Mouse (Mus musculus) myocyte (in vitro differentiated cells): ENCODE measurements at regions not wholly inside any gene's neighbourhood (a gene's known extent, or its start where the extent isn't known, plus 50 kb on each side); places are given as distances from the start of the nearest gene placed in this dataset.

ENCODE experiments used
- H3K27me3 ChIP-seq: one replicate; pipeline ENCODE4 v1.6.1; 2011; ENCODE audit not compliant: control insufficient read depth, insufficient read depth, insufficient read length
- H3K36me3 ChIP-seq: one replicate; pipeline ENCODE4 v1.6.1; 2011; ENCODE audit not compliant: control insufficient read depth, insufficient read depth
- H3K4me2 ChIP-seq: one replicate; pipeline ENCODE4 v1.6.1; 2011; ENCODE audit warnings: low read depth, control low read depth
- H3K4me3 ChIP-seq: one replicate; pipeline ENCODE4 v1.5.1; 2011; ENCODE audit warnings: mild to moderate bottlenecking, control low read depth, moderate library complexity
- H3K79me2 ChIP-seq: one replicate; pipeline ENCODE4 v1.6.1; 2011; ENCODE audit not compliant: control insufficient read depth, insufficient read depth
- H3ac ChIP-seq: one replicate; pipeline ENCODE4 v1.6.1; 2011; ENCODE audit not compliant: control insufficient read depth, insufficient read length
- CEBPB ChIP-seq: IDR thresholded peaks from 2 replicates; pipeline ENCODE4 v1.6.1; 2011; ENCODE audit warnings: mild to moderate bottlenecking, moderate library complexity; ENCODE audit not compliant: poor library complexity, insufficient read depth, severe bottlenecking
- E2F4 ChIP-seq: IDR thresholded peaks from one replicate; pipeline ENCODE4 v1.6.1; 2011; ENCODE audit warnings: mild to moderate bottlenecking, control low read depth, moderate library complexity; ENCODE audit not compliant: insufficient read depth
- MAX ChIP-seq: IDR thresholded peaks from one replicate; pipeline ENCODE4 v1.6.1; 2011; ENCODE audit warnings: low read depth, mild to moderate bottlenecking, control low read depth
- MYOD1 ChIP-seq, 3 experiments: IDR thresholded peaks; one replicate each; pipeline ENCODE4 v1.6.1; 2011; ENCODE audit warnings: control low read depth in 2 of 3, low read depth in 2 of 3, mild to moderate bottlenecking in 2 of 3, moderate library complexity in 1 of 3; ENCODE audit not compliant: insufficient read length in 2 of 3, control insufficient read depth in 1 of 3
- MYOG ChIP-seq, 3 experiments: IDR thresholded peaks; one replicate each; pipeline ENCODE4 v1.6.1; 2011; ENCODE audit warnings: control low read depth in 2 of 3, low read depth in 2 of 3, mild to moderate bottlenecking in 2 of 3; ENCODE audit not compliant: insufficient read length in 2 of 3, control insufficient read depth in 1 of 3, insufficient read depth in 1 of 3
- POLR2A ChIP-seq: IDR thresholded peaks from one replicate; pipeline ENCODE4 v1.6.1; 2011; ENCODE audit warnings: low read depth, mild to moderate bottlenecking, control low read depth, moderate library complexity; ENCODE audit not compliant: insufficient read length
- POLR2AphosphoS2 ChIP-seq: IDR thresholded peaks from one replicate; pipeline ENCODE4 v1.6.1; 2011; ENCODE audit warnings: low read depth, control low read depth; ENCODE audit not compliant: insufficient read length
- REST ChIP-seq: IDR thresholded peaks from one replicate; pipeline ENCODE4 v1.6.1; 2011; ENCODE audit warnings: mild to moderate bottlenecking, control low read depth, moderate library complexity; ENCODE audit not compliant: insufficient read depth, insufficient read length
- SRF ChIP-seq: IDR thresholded peaks from one replicate; pipeline ENCODE4 v1.6.1; 2011; ENCODE audit warnings: low read depth; ENCODE audit not compliant: control insufficient read depth, insufficient read length
- TCF12 ChIP-seq: IDR thresholded peaks from one replicate; pipeline ENCODE4 v1.6.1; 2011; ENCODE audit warnings: mild to moderate bottlenecking, control low read depth; ENCODE audit not compliant: poor library complexity, insufficient read depth, severe bottlenecking
- TCF3 ChIP-seq: IDR thresholded peaks from one replicate; pipeline ENCODE4 v1.6.1; 2011; ENCODE audit warnings: low read depth, control low read depth; ENCODE audit not compliant: insufficient read length
- USF1 ChIP-seq: IDR thresholded peaks from one replicate; pipeline ENCODE4 v1.6.1; 2011; ENCODE audit warnings: low read depth, mild to moderate bottlenecking, control low read depth, moderate library complexity

DNA sequence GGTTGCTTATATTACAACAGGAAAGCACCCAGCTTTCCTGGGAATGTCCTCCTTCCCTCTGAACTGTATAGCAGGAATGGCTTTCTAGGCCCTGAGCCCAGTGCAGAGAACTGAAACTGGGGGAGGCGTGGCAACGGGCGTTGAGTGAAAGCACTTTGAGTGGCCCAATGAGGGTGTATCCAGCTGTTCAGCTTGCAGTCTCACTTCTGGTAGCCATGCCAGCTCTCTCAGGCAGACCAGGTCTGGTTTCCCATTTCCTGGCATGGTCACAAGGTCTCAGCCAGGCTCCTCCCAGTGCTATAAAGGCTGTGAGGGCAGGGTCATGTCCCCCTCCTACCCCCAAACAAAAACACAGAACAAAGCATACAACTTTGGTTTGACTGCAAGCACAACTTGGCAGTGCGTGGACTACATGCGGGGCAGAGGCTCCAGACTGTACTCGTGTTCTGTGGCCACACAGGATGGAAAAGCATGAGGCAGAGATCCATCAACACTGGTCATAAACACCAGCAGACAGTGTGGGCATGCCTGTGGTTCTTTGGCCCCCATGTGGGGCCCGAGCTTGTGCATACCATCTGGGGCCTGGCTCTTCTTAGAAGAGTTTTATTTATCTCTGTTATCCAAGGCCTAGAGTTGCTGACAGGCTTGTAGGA, 69.1 kb upstream of the Thpo start:
- Histone ChIP-seq H3K36me3 (no peaks in the 10 kb centered on the region), H3K79me2 (no peaks in the 10 kb centered on the region), H3K27me3 (no peaks in the 10 kb centered on the region), H3ac (no peak overlapping the region), H3K4me2 (peak overlapping the region; percentile 62), H3K4me3 (no peak overlapping the region)
- TF ChIP-seq MAX (no peak), POLR2A (no peak), TCF3 (no peak), CEBPB (no peak), E2F4 (no peak), MYOG (IDR thresholded peaks at IDR 0.05; ENCODE audit: control insufficient read depth in 1 of 3, insufficient read depth in 1 of 3, insufficient read length in 2 of 3, low read depth in 2 of 3) (peak in 1 of 3 experiments; percentile 40), SRF (peak; percentile 36), POLR2AphosphoS2 (no peak), TCF12 (no peak), USF1 (no peak), REST (no peak), MYOD1 (IDR thresholded peaks at IDR 0.05; ENCODE audit: control insufficient read depth in 1 of 3, insufficient read length in 2 of 3, low read depth in 2 of 3) (peak; percentile 41 to 86 (median 86))

DNA sequence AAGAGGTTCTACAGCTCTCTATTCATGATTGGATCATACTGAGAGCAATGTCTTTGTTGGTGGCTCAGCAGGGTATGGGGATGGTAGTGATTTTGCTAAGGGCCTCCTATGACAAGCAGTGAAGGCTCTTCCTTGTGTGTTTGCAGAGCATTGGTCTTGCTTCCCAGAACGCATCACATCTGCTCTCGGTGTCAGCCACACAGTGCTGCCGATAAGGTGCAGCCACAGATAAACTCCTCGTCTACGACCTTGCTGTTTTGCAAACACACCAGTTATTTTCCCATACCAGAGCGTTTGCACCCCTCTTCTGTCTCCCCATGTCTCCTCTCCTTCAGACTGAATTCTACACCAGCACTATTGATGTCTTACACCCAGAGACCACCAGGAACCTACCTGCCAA, 68.4 kb upstream of the Thpo start:
- H3K79me2 ChIP-seq: no peaks in the 10 kb centered on the region
- no peak overlapping the region for H3K4me3 ChIP-seq
- TF ChIP-seq POLR2AphosphoS2: no peak
- no peak for TF ChIP-seq POLR2A
- TF ChIP-seq SRF: no peak
- TF ChIP-seq USF1: no peak
- no peak for TF ChIP-seq TCF12
- TF ChIP-seq REST: no peak
- no peak for TF ChIP-seq TCF3
- no peak for TF ChIP-seq CEBPB
- no peak for TF ChIP-seq E2F4
- TF ChIP-seq MYOG (IDR thresholded peaks at IDR 0.05; ENCODE audit: control insufficient read depth in 1 of 3, insufficient read depth in 1 of 3, insufficient read length in 2 of 3, low read depth in 2 of 3): no peak
- H3K36me3 ChIP-seq: no peaks in the 10 kb centered on the region
- H3K27me3 ChIP-seq: no peaks in the 10 kb centered on the region
- peak overlapping the region; percentile 62 for H3K4me2 ChIP-seq
- no peak overlapping the region for H3ac ChIP-seq

DNA sequence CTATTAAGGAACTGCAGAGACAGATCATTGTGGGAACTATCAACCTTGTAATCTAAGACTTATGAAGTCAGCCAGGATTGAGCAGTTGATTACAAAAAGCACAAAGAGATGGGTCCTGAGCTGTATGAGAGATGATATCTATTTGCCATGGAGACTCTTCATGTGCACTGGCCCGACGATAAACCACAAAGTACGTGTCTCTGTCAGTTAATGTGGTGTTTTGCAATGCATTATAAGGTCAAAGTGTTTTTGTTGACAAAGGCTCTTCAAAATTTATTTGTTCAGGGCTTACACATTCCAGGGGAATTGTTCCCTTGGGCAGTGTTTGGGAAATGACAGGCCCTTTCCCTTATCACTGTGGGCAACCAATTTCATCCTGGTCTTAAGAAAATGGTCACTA, 65.7 kb upstream of the Thpo start:
- Histone ChIP-seq H3K4me3 (no peak overlapping the region), H3K36me3 (no peaks in the 10 kb centered on the region), H3K27me3 (no peaks in the 10 kb centered on the region), H3K79me2 (no peaks in the 10 kb centered on the region), H3ac (no peak overlapping the region), H3K4me2 (no peak overlapping the region)
- TF ChIP-seq MYOD1 (IDR thresholded peaks at IDR 0.05; ENCODE audit: control insufficient read depth in 1 of 3, insufficient read length in 2 of 3, low read depth in 2 of 3): no peak
- peak; percentile 73 for TF ChIP-seq CEBPB

DNA sequence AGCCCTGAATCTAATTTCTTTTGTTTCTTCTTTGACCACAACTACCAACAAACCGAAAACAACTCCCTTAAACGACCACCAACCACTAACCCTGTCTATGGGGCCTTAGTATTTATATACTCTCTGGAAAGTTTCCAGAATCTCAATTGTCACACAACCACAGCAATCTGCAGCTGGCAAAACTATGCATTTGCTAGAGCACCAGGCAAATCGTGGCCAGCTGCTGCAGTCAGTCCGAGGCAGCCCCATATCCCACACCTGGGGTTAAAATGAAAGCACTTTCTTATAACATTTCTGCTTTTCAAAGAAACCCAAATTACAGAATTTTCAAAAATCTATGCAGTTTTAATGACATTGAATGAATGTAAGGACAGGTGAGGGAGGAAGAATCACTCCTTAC, 63.8 kb upstream of the Thpo start:
- no peak overlapping the region for H3K4me3 ChIP-seq
- no peak overlapping the region for H3ac ChIP-seq
- TF ChIP-seq REST (no peak), CEBPB (no peak), MYOD1 (IDR thresholded peaks at IDR 0.05; ENCODE audit: control insufficient read depth in 1 of 3, insufficient read length in 2 of 3, low read depth in 2 of 3) (peak; percentile 49 to 93 (median 88)), MYOG (IDR thresholded peaks at IDR 0.05; ENCODE audit: control insufficient read depth in 1 of 3, insufficient read depth in 1 of 3, insufficient read length in 2 of 3, low read depth in 2 of 3) (peak in 1 of 3 experiments; percentile 35), TCF3 (peak; percentile 38), SRF (no peak), TCF12 (peak; percentile 52), POLR2A (no peak)

DNA sequence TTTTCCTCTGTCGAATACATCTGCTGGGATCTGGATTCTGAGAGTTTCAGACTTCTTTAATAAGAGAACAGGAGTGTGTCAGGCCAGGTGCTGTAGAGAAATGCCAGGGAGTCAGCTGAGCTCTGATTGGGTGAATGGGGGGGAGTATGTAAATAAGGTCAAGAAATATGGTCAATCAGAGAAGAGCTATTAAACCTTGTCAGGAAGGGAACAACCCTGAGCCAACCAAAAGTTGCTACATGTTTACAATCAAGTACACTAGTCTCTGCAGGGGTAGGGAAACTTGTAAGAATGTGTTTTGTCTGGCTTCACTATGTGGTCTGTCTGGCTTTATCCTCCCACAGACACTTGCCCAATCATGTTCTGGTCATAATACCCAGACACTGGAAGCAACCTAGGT, 60.4 kb upstream of the Thpo start:
- H3K36me3 ChIP-seq: no peaks in the 10 kb centered on the region
- H3K27me3 ChIP-seq: no peaks in the 10 kb centered on the region
- H3K79me2 ChIP-seq: no peaks in the 10 kb centered on the region
- H3K4me2 ChIP-seq: no peak overlapping the region
- H3ac ChIP-seq: no peak overlapping the region
- no peak for TF ChIP-seq POLR2AphosphoS2
- TF ChIP-seq USF1: no peak
- TF ChIP-seq MYOG (IDR thresholded peaks at IDR 0.05; ENCODE audit: control insufficient read depth in 1 of 3, insufficient read depth in 1 of 3, insufficient read length in 2 of 3, low read depth in 2 of 3): no peak
- TF ChIP-seq MAX: no peak
- no peak for TF ChIP-seq TCF3
- TF ChIP-seq SRF: no peak
- no peak overlapping the region for H3K4me3 ChIP-seq

More for the DNA sequence above, 63.8 kb upstream of the Thpo start:
- no peaks in the 10 kb centered on the region for H3K27me3 ChIP-seq
- peak overlapping the region; percentile 32 for H3K4me2 ChIP-seq
- no peaks in the 10 kb centered on the region for H3K36me3 ChIP-seq
- H3K79me2 ChIP-seq: no peaks in the 10 kb centered on the region
